In genomic region chr10:127070190-127071121, GRCm38 (mm10) we compare ENCODE assay signal across 8 mouse cellular contexts. TPM values are rescaled to one million over a fixed set of nuclear protein-coding genes. Genes with fewer than 3 reads are reported as not detected.
A peak's percentile ranks its signal among the peaks of the same experiment; 100 is the strongest.
DNase-seq lines count a peak whose midpoint lies in the region; ATAC-seq and TF ChIP-seq lines count a peak whose summit lies in the region.

TSS of gene Tspan31 (minus strand) at chr10:127070264.

- H3K27ac ChIP-seq in embryonic fibroblast, embryonic 13.5 days (ENCODE audit: insufficient read depth, low read length): peak within 1 kb of the TSS; percentile 59
- peak within 1 kb of the TSS; percentile 89 for H3K27ac ChIP-seq in limb, embryonic 13.5 days
- H3K27ac ChIP-seq in midbrain, embryonic 15.5 days: peak within 1 kb of the TSS; percentile 95
- H3K27ac ChIP-seq in spleen, adult 2 months (ENCODE audit: insufficient read depth, low read length): no peak within 1 kb of the TSS; the same call in 1 of the 2 replicates

- peak within 1 kb of the TSS; percentile 82 for H3K4me3 ChIP-seq in C2C12 (ENCODE audit: insufficient read depth, poor library complexity, severe bottlenecking)
- H3K4me3 ChIP-seq in embryonic fibroblast, embryonic 13.5 days (ENCODE audit: insufficient read depth, low read length): peak within 1 kb of the TSS; percentile 81
- peak within 1 kb of the TSS; percentile 68 for H3K4me3 ChIP-seq in limb, embryonic 13.5 days
- peak within 1 kb of the TSS; percentile 78 for H3K4me3 ChIP-seq in midbrain, embryonic 15.5 days
- H3K4me3 ChIP-seq in spleen, adult 2 months (ENCODE audit: extremely low read depth, insufficient read depth, insufficient read length): peak within 1 kb of the TSS; percentile 63

- no peak for TF ChIP-seq CTCF in C2C12 (IDR thresholded peaks at IDR 0.05; ENCODE audit: control insufficient read depth, insufficient read depth, insufficient read length)
- TF ChIP-seq CTCF in embryonic fibroblast, embryonic 13.5 days (IDR thresholded peaks at IDR 0.05; ENCODE audit: borderline replicate concordance, insufficient read depth, low read length): no peak
- no peak for TF ChIP-seq CTCF in spleen, adult 2 months (IDR thresholded peaks at IDR 0.05; ENCODE audit: extremely low read depth, insufficient read depth, insufficient read length, insufficient replicate concordance)

- 2% methylated on average over 36 of the region's 36 CpGs for WGBS in limb, embryonic 13.5 days
- 1% methylated on average over 36 of the region's 36 CpGs for WGBS in midbrain, embryonic 15.5 days
- 1% methylated on average over 36 of the region's 36 CpGs for WGBS in spleen, adult 2 months

- H3K79me3 ChIP-seq in C2C12 (ENCODE audit: low read depth): peaks cover 13% of the 10 kb centered on the region

- H3K79me2 ChIP-seq in C2C12 (ENCODE audit: control insufficient read depth, insufficient read depth): peaks cover 36% of the 10 kb centered on the region

- H3K4me2 ChIP-seq in limb, embryonic 13.5 days (replicated peaks): peak within 1 kb of the TSS; percentile 98
- peak within 1 kb of the TSS; percentile 77 for H3K4me2 ChIP-seq in midbrain, embryonic 15.5 days

- peaks cover 5% of the 10 kb centered on the region; the same call in 1 of the 2 replicates for H3K4me1 ChIP-seq in embryonic fibroblast, embryonic 13.5 days (ENCODE audit: control insufficient read depth, insufficient read depth, low read length)
- peaks cover 22% of the 10 kb centered on the region for H3K4me1 ChIP-seq in limb, embryonic 13.5 days
- H3K4me1 ChIP-seq in midbrain, embryonic 15.5 days: peaks cover 33% of the 10 kb centered on the region
- peaks cover 4% of the 10 kb centered on the region; the same call in 1 of the 2 replicates for H3K4me1 ChIP-seq in spleen, adult 2 months (ENCODE audit: control insufficient read depth, insufficient read depth, insufficient read length)

- ATAC-seq in limb, embryonic 13.5 days (ENCODE audit: low FRiP score, low read depth): peak; percentile 92
- ATAC-seq in midbrain, embryonic 15.5 days (replicated peaks): peak; percentile 95

- H3K9me3 ChIP-seq in limb, embryonic 13.5 days: no peaks in the 10 kb centered on the region
- H3K9me3 ChIP-seq in midbrain, embryonic 15.5 days: no peaks in the 10 kb centered on the region

- peak; percentile 81 for TF ChIP-seq POLR2A in embryonic fibroblast, embryonic 13.5 days (IDR thresholded peaks at IDR 0.05; ENCODE audit: low read depth, low read length)
- TF ChIP-seq POLR2A in spleen, adult 2 months (IDR thresholded peaks at IDR 0.05; ENCODE audit: low read depth, low read length): no peak

- H3K36me3 ChIP-seq in C2C12 (ENCODE audit: control insufficient read depth, insufficient read depth): peaks cover 30% of the 10 kb centered on the region
- H3K36me3 ChIP-seq in limb, embryonic 13.5 days: peaks cover 33% of the 10 kb centered on the region
- H3K36me3 ChIP-seq in midbrain, embryonic 15.5 days (replicated peaks): peaks cover 31% of the 10 kb centered on the region
- peaks cover 8% of the 10 kb centered on the region for H3K36me3 ChIP-seq in spleen, adult 2 months (ENCODE audit: control insufficient read depth, insufficient read depth, low read length)

- peak within 1 kb of the TSS; percentile 78 for H3K9ac ChIP-seq in limb, embryonic 13.5 days
- H3K9ac ChIP-seq in midbrain, embryonic 15.5 days: peak within 1 kb of the TSS; percentile 62

- H3ac ChIP-seq in C2C12 (ENCODE audit: control insufficient read depth, insufficient read length, low read depth): peak within 1 kb of the TSS; percentile 90

- DNase-seq in brain, adult 2 months (ENCODE audit: low read depth, low spot score): peak; percentile 100
- peak; percentile 95 to 96 for DNase-seq in heart, adult 9 months (ENCODE audit: low spot score in 2 of 2)
- DNase-seq in kidney, adult 9 months: peak; percentile 98
- peak; percentile 59 to 62 for DNase-seq in spleen, adult 2 months (ENCODE audit: low read depth in 1 of 2, low spot score in 2 of 2)

- no peaks in the 10 kb centered on the region for H3K27me3 ChIP-seq in C2C12 (ENCODE audit: control insufficient read depth, insufficient read depth, insufficient read length)
- peaks cover 8% of the 10 kb centered on the region for H3K27me3 ChIP-seq in limb, embryonic 13.5 days
- H3K27me3 ChIP-seq in midbrain, embryonic 15.5 days (replicated peaks): no peaks in the 10 kb centered on the region
- H3K27me3 ChIP-seq in spleen, adult 2 months (ENCODE audit: control insufficient read depth, insufficient read depth, low read length): no peaks in the 10 kb centered on the region

TF ChIP-seq in C2C12, 6 proteins besides CTCF, POLR2A, EP300 and RAD21:
- no peak for TF ChIP-seq MYOD1 (IDR thresholded peaks at IDR 0.05; ENCODE audit: control insufficient read depth, insufficient read length, low read depth)
- no peak for TF ChIP-seq FOSL1 (IDR thresholded peaks at IDR 0.05; ENCODE audit: insufficient read depth, low read length, poor library complexity, severe bottlenecking)
- no peak for TF ChIP-seq MAX (IDR thresholded peaks at IDR 0.05)
- TF ChIP-seq USF1 (IDR thresholded peaks at IDR 0.05; ENCODE audit: low read depth): no peak
- TF ChIP-seq MYOG (IDR thresholded peaks at IDR 0.05; ENCODE audit: control insufficient read depth, extremely low read depth, insufficient read length): no peak
- no peak for TF ChIP-seq CEBPB (IDR thresholded peaks at IDR 0.05; ENCODE audit: low read depth)

RNA-seq across cellular contexts. Expression of gene Tspan31, which starts in this region (rescaled TPM):
- polyA plus RNA-seq in C2C12 (2012; fragmentation: generic; extraction: Trizol): 118 TPM
- polyA plus RNA-seq in embryonic fibroblast, embryonic 13.5 days (2011; ENCODE audit: insufficient read length, low read depth, missing spikeins): 118 and 143 TPM in 2 replicates
- 174 and 188 TPM in 2 replicates for polyA plus RNA-seq in limb, embryonic 13.5 days (2015; fragmentation: Nextera tagmentation; extraction: Ambion mirVana)
- polyA plus RNA-seq in midbrain, embryonic 15.5 days (2015; fragmentation: Nextera tagmentation; extraction: Ambion mirVana): 113 and 120 TPM in 2 replicates
- 29.9 and 32.4 TPM in 2 replicates for polyA plus RNA-seq in spleen, adult 2 months (2012; rRNA removed)
